Mouse (Mus musculus) intestine, postnatal 0 days (tissue): ENCODE measurements at regions not wholly inside any gene's neighbourhood (a gene's known extent, or its start where the extent isn't known, plus 50 kb on each side); places are given as distances from the start of the nearest gene placed in this dataset.

Source experiments
- ATAC-seq: fragments of 200-750 bp; cut with Nextera tagmentation; 2 replicates; pipeline ENCODE4 v1.8.0; 2017; ENCODE audit warnings: mild to moderate bottlenecking, moderate TSS enrichment, moderate library complexity
- H3K27ac ChIP-seq: fragments of 300-500 bp; sonication (generic); 2 replicates; pipeline ENCODE4 v1.5.1; 2014; ENCODE audit warnings: mild to moderate bottlenecking, low read depth, low read length, moderate library complexity
- H3K27me3 ChIP-seq: fragments of 300-500 bp; sonication (generic); replicated peaks from 2 replicates; pipeline ENCODE4 v1.6.1; 2014; ENCODE audit warnings: low read length, mixed read lengths; ENCODE audit not compliant: control insufficient read depth, insufficient read depth
- H3K36me3 ChIP-seq: fragments of 300-500 bp; sonication (generic); 2 replicates; pipeline ENCODE4 v1.6.1; 2014; ENCODE audit warnings: mild to moderate bottlenecking, moderate library complexity; ENCODE audit not compliant: control insufficient read depth, insufficient read depth
- H3K4me1 ChIP-seq: fragments of 300-500 bp; sonication (generic); replicated peaks from 2 replicates; pipeline ENCODE4 v1.6.1; 2014; ENCODE audit warnings: antibody characterized with exemption, low read length, mixed read lengths; ENCODE audit not compliant: control insufficient read depth, insufficient read depth
- H3K4me2 ChIP-seq: fragments of 300-500 bp; sonication (generic); replicated peaks from 2 replicates; pipeline ENCODE4 v1.6.1; 2014; ENCODE audit warnings: low read depth, mild to moderate bottlenecking, moderate library complexity
- H3K4me3 ChIP-seq: fragments of 300-500 bp; sonication (generic); 2 replicates; pipeline ENCODE4 v1.5.1; 2014; ENCODE audit warnings: low read depth, low read length
- H3K9ac ChIP-seq: fragments of 300-500 bp; sonication (generic); 2 replicates; pipeline ENCODE4 v1.6.1; 2014; ENCODE audit warnings: mild to moderate bottlenecking, low read depth, low read length
- H3K9me3 ChIP-seq: fragments of 300-500 bp; sonication (generic); 2 replicates; pipeline ENCODE4 v1.6.1; 2016; ENCODE audit warnings: mixed run types; ENCODE audit not compliant: control insufficient read depth
- CTCF ChIP-seq: sonication (generic); IDR thresholded peaks from 2 replicates; pipeline ENCODE4 v1.5.1; 2016; ENCODE audit warnings: low read depth, mild to moderate bottlenecking, control low read depth, antibody characterized with exemption, moderate library complexity
- WGBS: fragments of 180-500 bp; shearing (Covaris S2); extraction: QIAGEN DNeasy Blood & Tissue Kit; methylation state at CpG from one replicate; pipeline ENCODE4 v1.1.7; 2014; 5-methylcytosine and 5-hydroxymethylcytosine counted together

GRCm38 (mm10) chr3:81326866-81327265, 290.6 kb downstream of the Pdgfc start:
- H3K36me3 ChIP-seq, result no peaks in the 10 kb centered on the region
- no peak overlapping the region for H3K27ac ChIP-seq
- H3K4me1 ChIP-seq, result no peaks in the 10 kb centered on the region
- H3K9ac ChIP-seq, result no peak overlapping the region
- no peak overlapping the region for H3K4me2 ChIP-seq
- no peaks in the 10 kb centered on the region for H3K9me3 ChIP-seq
- ATAC-seq, result no peak
- no peaks in the 10 kb centered on the region for H3K27me3 ChIP-seq
- 67% methylated on average over 3 of the region's 3 CpGs for WGBS
- no peak for TF ChIP-seq CTCF
- no peak overlapping the region for H3K4me3 ChIP-seq

- Histone ChIP-seq H3K27me3 (no peaks in the 10 kb centered on the region), H3K36me3 (no peaks in the 10 kb centered on the region), H3K4me2 (no peak overlapping the region), H3K27ac (no peak overlapping the region), H3K4me3 (no peak overlapping the region), H3K4me1 (no peaks in the 10 kb centered on the region), H3K9me3 (no peaks in the 10 kb centered on the region), H3K9ac (no peak overlapping the region)
- 89% methylated on average over 15 of the region's 15 CpGs for WGBS
- TF ChIP-seq CTCF, result no peak
- no peak for ATAC-seq
Measured at GRCm38 (mm10) chr3:81351739-81352138, 315.5 kb downstream of the Pdgfc start.

- Histone ChIP-seq H3K4me2 (no peak overlapping the region), H3K9ac (no peak overlapping the region), H3K4me1 (no peaks in the 10 kb centered on the region), H3K36me3 (no peaks in the 10 kb centered on the region), H3K27ac (no peak overlapping the region), H3K4me3 (no peak overlapping the region), H3K27me3 (no peaks in the 10 kb centered on the region), H3K9me3 (no peaks in the 10 kb centered on the region)
- no peak for TF ChIP-seq CTCF
- WGBS, result 90% methylated on average over 2 of the region's 2 CpGs
- no peak for ATAC-seq
Measured at GRCm38 (mm10) chr3:81367918-81368317, 331.7 kb downstream of the Pdgfc start.

GRCm38 (mm10) chr3:81368642-81369041, 332.4 kb downstream of the Pdgfc start:
- Histone ChIP-seq H3K36me3 (no peaks in the 10 kb centered on the region), H3K4me2 (no peak overlapping the region), H3K4me1 (no peaks in the 10 kb centered on the region), H3K27ac (no peak overlapping the region), H3K27me3 (no peaks in the 10 kb centered on the region), H3K9ac (no peak overlapping the region), H3K4me3 (no peak overlapping the region), H3K9me3 (no peaks in the 10 kb centered on the region)
- 54% methylated on average over 2 of the region's 2 CpGs for WGBS
- no peak for ATAC-seq
- no peak for TF ChIP-seq CTCF

GRCm38 (mm10) chr3:81369742-81370141, 333.5 kb downstream of the Pdgfc start:
- no peak overlapping the region for H3K9ac ChIP-seq
- no peak for TF ChIP-seq CTCF
- H3K4me3 ChIP-seq, result no peak overlapping the region
- no peaks in the 10 kb centered on the region for H3K9me3 ChIP-seq
- no peak for ATAC-seq
- H3K4me1 ChIP-seq, result no peaks in the 10 kb centered on the region
- H3K4me2 ChIP-seq, result no peak overlapping the region
- no peaks in the 10 kb centered on the region for H3K27me3 ChIP-seq
- no peaks in the 10 kb centered on the region for H3K36me3 ChIP-seq
- H3K27ac ChIP-seq, result no peak overlapping the region

- 29% methylated on average over 2 of the region's 2 CpGs for WGBS
- ATAC-seq, result no peak
- no peak for TF ChIP-seq CTCF
- no peaks in the 10 kb centered on the region for H3K9me3 ChIP-seq
- H3K9ac ChIP-seq, result no peak overlapping the region
- no peaks in the 10 kb centered on the region for H3K27me3 ChIP-seq
- H3K36me3 ChIP-seq, result no peaks in the 10 kb centered on the region
- peaks cover 4% of the 10 kb centered on the region; the same call in 1 of the 2 replicates for H3K4me1 ChIP-seq
- no peak overlapping the region for H3K4me2 ChIP-seq
- no peak overlapping the region for H3K27ac ChIP-seq
- no peak overlapping the region for H3K4me3 ChIP-seq
Measured at GRCm38 (mm10) chr3:81375990-81376389, 339.8 kb downstream of the Pdgfc start.

- Histone ChIP-seq H3K9ac (no peak overlapping the region), H3K4me1 (peaks cover 4% of the 10 kb centered on the region; the same call in 1 of the 2 replicates), H3K9me3 (no peaks in the 10 kb centered on the region), H3K36me3 (no peaks in the 10 kb centered on the region), H3K27me3 (no peaks in the 10 kb centered on the region), H3K4me2 (no peak overlapping the region), H3K27ac (no peak overlapping the region), H3K4me3 (no peak overlapping the region)
- ATAC-seq, result no peak
- 13% methylated on average over 3 of the region's 3 CpGs for whole genome bisulfite sequencing
- TF ChIP-seq CTCF, result no peak
Measured at GRCm38 (mm10) chr3:81377466-81377865, 341.2 kb downstream of the Pdgfc start.
